Mouse (Mus musculus): ENCODE results near the gene Mrpl20. TPM values are rescaled to one million over a fixed set of nuclear protein-coding genes. Genes with fewer than 3 reads are reported as not detected.

Mrpl20 gene
- total and polyA plus RNA-seq, 3 experiments, result 17.9 to 97.2 (median 85.3) TPM

- no peaks in the 10 kb centered on the region for H3K9me3 ChIP-seq (replicated peaks)
- H3K4me3 ChIP-seq (ENCODE audit: low read depth, low read length), result no peak overlapping the region
- H3K4me1 ChIP-seq (ENCODE audit: insufficient read depth, low read depth, low read length), result peaks cover 8% of the 10 kb centered on the region
- H3K36me3 ChIP-seq (replicated peaks), result no peaks in the 10 kb centered on the region
- DNase-seq (ENCODE audit: low spot score) (no peak), ATAC-seq (ENCODE audit: extremely low read depth, insufficient number of reproducible peaks, low FRiP score, poor library complexity, severe bottlenecking) (no peak)
- TF ChIP-seq TAL1 (conservative IDR thresholded peaks at IDR 0.05; ENCODE audit: low read depth, low read length) (no peak), CTCF (IDR thresholded peaks at IDR 0.05; ENCODE audit: low read depth, low read length) (no peak), POLR2AphosphoS5 (IDR thresholded peaks at IDR 0.05; ENCODE audit: insufficient replicate concordance, low read depth, low read length) (no peak), GATA1 (IDR thresholded peaks at IDR 0.05; ENCODE audit: borderline replicate concordance, low read length) (no peak), GATA2 (IDR thresholded peaks at IDR 0.05; ENCODE audit: borderline replicate concordance, low read depth, low read length) (no peak)
- peaks cover 54% of the 10 kb centered on the region for H3K27me3 ChIP-seq (ENCODE audit: insufficient read depth, low read length)
Observed at GRCm38 (mm10) chr4:155793730-155794129, 8.9 kb upstream of the Mrpl20 start.

GRCm38 (mm10) chr4:155802075-155802474 lies 603 bp upstream of the Mrpl20 start:
- no peak for TF ChIP-seq TAL1 (conservative IDR thresholded peaks at IDR 0.05; ENCODE audit: low read depth, low read length)
- TF ChIP-seq GATA2 (IDR thresholded peaks at IDR 0.05; ENCODE audit: borderline replicate concordance, low read depth, low read length), result no peak
- TF ChIP-seq CTCF (IDR thresholded peaks at IDR 0.05; ENCODE audit: low read depth, low read length), result no peak
- TF ChIP-seq GATA1 (IDR thresholded peaks at IDR 0.05; ENCODE audit: borderline replicate concordance, low read length), result no peak
- no peak for TF ChIP-seq POLR2AphosphoS5 (IDR thresholded peaks at IDR 0.05; ENCODE audit: insufficient replicate concordance, low read depth, low read length)
- peaks cover 37% of the 10 kb centered on the region for H3K4me1 ChIP-seq (ENCODE audit: insufficient read depth, low read depth, low read length)
- peaks cover 9% of the 10 kb centered on the region for H3K27me3 ChIP-seq (ENCODE audit: insufficient read depth, low read length)
- DNase-seq (ENCODE audit: low spot score), result no peak
- no peak for ATAC-seq (ENCODE audit: extremely low read depth, insufficient number of reproducible peaks, low FRiP score, poor library complexity, severe bottlenecking)
- peaks cover 28% of the 10 kb centered on the region for H3K36me3 ChIP-seq (replicated peaks)
- no peak overlapping the region for H3K4me3 ChIP-seq (ENCODE audit: low read depth, low read length)
- no peaks in the 10 kb centered on the region for H3K9me3 ChIP-seq (replicated peaks)

GRCm38 (mm10) chr4:155803340-155804041 lies 813 bp downstream of the Mrpl20 start:
- Histone ChIP-seq H3K4me1 (ENCODE audit: insufficient read depth, low read depth, low read length) (peaks cover 37% of the 10 kb centered on the region), H3K36me3 (replicated peaks) (peaks cover 41% of the 10 kb centered on the region), H3K4me3 (ENCODE audit: low read depth, low read length) (peak overlapping the region; percentile 88), H3K27me3 (ENCODE audit: insufficient read depth, low read length) (peaks cover 7% of the 10 kb centered on the region), H3K9me3 (replicated peaks) (no peaks in the 10 kb centered on the region)
- TF ChIP-seq CTCF (IDR thresholded peaks at IDR 0.05; ENCODE audit: low read depth, low read length), result no peak
- TF ChIP-seq TAL1 (conservative IDR thresholded peaks at IDR 0.05; ENCODE audit: low read depth, low read length), result no peak
- no peak for TF ChIP-seq GATA1 (IDR thresholded peaks at IDR 0.05; ENCODE audit: borderline replicate concordance, low read length)
- TF ChIP-seq GATA2 (IDR thresholded peaks at IDR 0.05; ENCODE audit: borderline replicate concordance, low read depth, low read length), result no peak
- no peak for TF ChIP-seq POLR2AphosphoS5 (IDR thresholded peaks at IDR 0.05; ENCODE audit: insufficient replicate concordance, low read depth, low read length)
- peak; percentile 94 for ATAC-seq (ENCODE audit: extremely low read depth, insufficient number of reproducible peaks, low FRiP score, poor library complexity, severe bottlenecking)
- DNase-seq (ENCODE audit: low spot score), result peak; percentile 77

- Histone ChIP-seq H3K36me3 (replicated peaks) (peaks cover 75% of the 10 kb centered on the region), H3K4me1 (ENCODE audit: insufficient read depth, low read depth, low read length) (peaks cover 42% of the 10 kb centered on the region), H3K27me3 (ENCODE audit: insufficient read depth, low read length) (no peaks in the 10 kb centered on the region), H3K4me3 (ENCODE audit: low read depth, low read length) (no peak overlapping the region), H3K9me3 (replicated peaks) (no peaks in the 10 kb centered on the region)
- no peak for TF ChIP-seq TAL1 (conservative IDR thresholded peaks at IDR 0.05; ENCODE audit: low read depth, low read length)
- no peak for TF ChIP-seq GATA1 (IDR thresholded peaks at IDR 0.05; ENCODE audit: borderline replicate concordance, low read length)
- TF ChIP-seq POLR2AphosphoS5 (IDR thresholded peaks at IDR 0.05; ENCODE audit: insufficient replicate concordance, low read depth, low read length), result no peak
- TF ChIP-seq GATA2 (IDR thresholded peaks at IDR 0.05; ENCODE audit: borderline replicate concordance, low read depth, low read length), result no peak
- no peak for TF ChIP-seq CTCF (IDR thresholded peaks at IDR 0.05; ENCODE audit: low read depth, low read length)
- no peak for DNase-seq (ENCODE audit: low spot score)
- ATAC-seq (ENCODE audit: extremely low read depth, insufficient number of reproducible peaks, low FRiP score, poor library complexity, severe bottlenecking), result no peak
Observed at GRCm38 (mm10) chr4:155807841-155808240, 5.2 kb downstream of the Mrpl20 start.

- TF ChIP-seq TAL1 (conservative IDR thresholded peaks at IDR 0.05; ENCODE audit: low read depth, low read length), result no peak
- TF ChIP-seq CTCF (IDR thresholded peaks at IDR 0.05; ENCODE audit: low read depth, low read length), result no peak
- TF ChIP-seq GATA1 (IDR thresholded peaks at IDR 0.05; ENCODE audit: borderline replicate concordance, low read length), result no peak
- no peak for TF ChIP-seq GATA2 (IDR thresholded peaks at IDR 0.05; ENCODE audit: borderline replicate concordance, low read depth, low read length)
- TF ChIP-seq POLR2AphosphoS5 (IDR thresholded peaks at IDR 0.05; ENCODE audit: insufficient replicate concordance, low read depth, low read length), result no peak
- ATAC-seq (ENCODE audit: extremely low read depth, insufficient number of reproducible peaks, low FRiP score, poor library complexity, severe bottlenecking), result peak; percentile 98
- H3K4me1 ChIP-seq (ENCODE audit: insufficient read depth, low read depth, low read length), result peaks cover 43% of the 10 kb centered on the region
- no peaks in the 10 kb centered on the region for H3K27me3 ChIP-seq (ENCODE audit: insufficient read depth, low read length)
- peak within 1 kb of the TSS; percentile 92 for H3K4me3 ChIP-seq (ENCODE audit: low read depth, low read length)
- peaks cover 85% of the 10 kb centered on the region for H3K36me3 ChIP-seq (replicated peaks)
- no peaks in the 10 kb centered on the region for H3K9me3 ChIP-seq (replicated peaks)
- peak; percentile 90 for DNase-seq (ENCODE audit: low spot score)
Observed at GRCm38 (mm10) chr4:155811929-155812664, 9.4 kb downstream of the Mrpl20 start, which contains the start of gene Ccnl2. Ccnl2 (plus strand) TSS chr4:155812489.

GRCm38 (mm10) chr4:155812665-155813181 lies 10.0 kb downstream of the Mrpl20 start:
- no peak for ATAC-seq (ENCODE audit: extremely low read depth, insufficient number of reproducible peaks, low FRiP score, poor library complexity, severe bottlenecking)
- H3K9me3 ChIP-seq (replicated peaks), result no peaks in the 10 kb centered on the region

More at GRCm38 (mm10) chr4:155812665-155813181, 10.0 kb downstream of the Mrpl20 start:
- Histone ChIP-seq H3K36me3 (replicated peaks) (peaks cover 85% of the 10 kb centered on the region), H3K4me3 (ENCODE audit: low read depth, low read length) (peak overlapping the region; percentile 92), H3K27me3 (ENCODE audit: insufficient read depth, low read length) (no peaks in the 10 kb centered on the region), H3K4me1 (ENCODE audit: insufficient read depth, low read depth, low read length) (peaks cover 48% of the 10 kb centered on the region)
- TF ChIP-seq GATA1 (IDR thresholded peaks at IDR 0.05; ENCODE audit: borderline replicate concordance, low read length) (no peak), GATA2 (IDR thresholded peaks at IDR 0.05; ENCODE audit: borderline replicate concordance, low read depth, low read length) (no peak), POLR2AphosphoS5 (IDR thresholded peaks at IDR 0.05; ENCODE audit: insufficient replicate concordance, low read depth, low read length) (no peak), CTCF (IDR thresholded peaks at IDR 0.05; ENCODE audit: low read depth, low read length) (no peak), TAL1 (conservative IDR thresholded peaks at IDR 0.05; ENCODE audit: low read depth, low read length) (no peak)
- DNase-seq (ENCODE audit: low spot score), result peak; percentile 60
